Mouse (Mus musculus) kidney, adult 2 months (tissue): ENCODE results near the gene Pbx3.

Experiments used
- CTCF ChIP-seq: fragments of 200-500 bp; conservative IDR thresholded peaks from 2 replicates; pipeline ENCODE4 v1.5.1; 2011; ENCODE audit warnings: low read depth, mild to moderate bottlenecking, control low read depth, low read length, moderate library complexity, mixed read lengths; ENCODE audit not compliant: insufficient read depth, insufficient read length
- POLR2A ChIP-seq: fragments of 200-500 bp; IDR thresholded peaks from one replicate; pipeline ENCODE4 v1.6.1; 2011; ENCODE audit warnings: low read depth, low read length, control low read depth

DNA sequence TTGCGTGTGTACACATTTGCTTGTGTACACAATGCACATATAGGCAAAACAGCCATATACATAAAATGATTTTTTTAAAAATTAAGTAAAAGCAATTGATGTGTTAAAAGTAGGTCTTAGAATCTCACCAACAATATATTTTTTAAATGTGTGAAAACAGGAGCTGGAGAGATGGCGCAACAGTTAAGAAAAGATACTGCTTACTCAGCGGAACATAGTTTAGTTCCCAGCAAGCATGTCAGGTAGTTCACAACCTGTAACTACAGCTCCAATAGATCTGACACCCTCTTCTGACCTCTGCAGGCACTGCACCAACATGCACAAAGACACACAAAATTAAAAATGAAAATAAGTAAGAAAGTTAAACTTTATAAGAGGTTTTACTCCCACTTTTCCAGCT lies 74.7 kb downstream of the Pbx3 start:
- TF ChIP-seq POLR2A: no peak
- no peak for TF ChIP-seq CTCF
